Mouse (Mus musculus): ENCODE measurements around the gene Prkag2.
"Not testable (repeated sequence)": the region's sequence is repeated elsewhere in the genome, so short reads cannot be mapped to it uniquely, and the experiment has no call there.

Prkag2 gene

GRCm38 (mm10) chr5:24823864-24824405, 276.5 kb downstream of the Prkag2 start:
- no peak for DNase-seq (ENCODE audit: low spot score)

- DNase-seq (ENCODE audit: low spot score), result no peak
Measured at GRCm38 (mm10) chr5:24822781-24823180, 277.7 kb downstream of the Prkag2 start.

GRCm38 (mm10) chr5:24822231-24822630, 278.2 kb downstream of the Prkag2 start:
- DNase-seq (ENCODE audit: low spot score), result not testable (repeated sequence)

- DNase-seq (ENCODE audit: low spot score), result no peak
Measured at GRCm38 (mm10) chr5:24821403-24821841, 279.0 kb downstream of the Prkag2 start.

DNA sequence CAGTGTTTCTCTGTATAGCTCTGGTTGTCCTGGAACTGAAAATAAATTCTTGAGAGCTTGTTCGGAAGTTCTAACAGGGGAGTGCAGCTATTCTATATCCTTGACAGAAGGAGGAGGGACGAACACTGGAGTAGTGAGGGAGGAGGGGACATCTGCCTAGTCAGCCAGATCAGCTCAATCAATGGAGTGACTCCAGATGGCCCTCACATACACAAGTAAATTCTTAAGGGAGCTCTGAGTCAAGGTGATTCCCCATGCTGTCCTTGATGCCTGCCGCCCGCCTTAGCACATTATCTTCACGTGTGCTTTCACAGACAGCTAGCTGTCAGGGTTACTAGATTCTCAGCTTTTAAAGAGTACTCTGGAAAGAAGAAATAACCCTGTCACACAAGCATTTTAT, 279.8 kb downstream of the Prkag2 start:
- DNase-seq (ENCODE audit: low spot score), result no peak

DNA sequence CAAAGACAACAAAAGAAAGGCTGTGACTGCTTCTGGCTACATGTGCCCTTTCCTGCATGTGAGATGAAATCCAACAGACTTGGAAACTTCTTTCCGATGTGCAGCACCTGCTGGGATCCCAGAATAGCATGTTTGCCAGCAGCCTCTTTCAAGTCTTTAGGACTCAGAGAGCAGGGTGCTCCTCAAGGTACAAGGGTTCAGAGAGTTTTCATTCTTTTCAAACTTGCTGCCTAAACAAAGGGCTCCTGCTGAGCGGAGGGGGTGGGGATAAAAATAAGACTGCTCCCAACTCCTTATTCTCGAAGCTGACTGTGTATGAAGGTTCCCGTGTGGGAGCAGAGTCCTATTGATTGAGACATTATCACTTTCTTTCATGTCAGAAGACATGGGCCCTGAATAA, 283.3 kb downstream of the Prkag2 start:
- DNase-seq (ENCODE audit: low spot score), result no peak

DNA sequence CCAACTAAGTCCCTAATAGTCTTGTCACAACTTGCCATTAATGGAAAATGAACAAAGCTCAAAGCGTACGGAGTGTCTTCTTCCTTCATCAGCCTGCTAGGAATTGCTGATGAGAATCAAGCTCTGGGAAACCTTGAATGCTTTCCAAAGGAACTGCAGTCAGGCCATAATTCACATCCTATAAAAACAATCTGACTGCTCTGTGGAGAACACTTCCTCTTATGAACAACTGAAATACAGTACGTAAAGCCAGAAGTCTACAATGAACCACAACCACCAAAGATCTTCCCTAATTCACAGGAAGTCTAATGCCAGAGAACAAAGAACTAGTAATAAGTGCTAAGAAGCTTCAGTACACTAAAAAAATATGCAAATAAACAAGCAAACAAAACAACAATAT, 286.5 kb downstream of the Prkag2 start:
- no peak for DNase-seq (ENCODE audit: low spot score)

- no peak for DNase-seq (ENCODE audit: low spot score)
Measured at GRCm38 (mm10) chr5:24813005-24813404, 287.4 kb downstream of the Prkag2 start.

All from T-cell, adult 2 months (primary cell).